Mouse (Mus musculus) neutrophil, adult 5-6 weeks (primary cell): Measurements from ENCODE around the gene Herc4. TPM values are rescaled to one million over a fixed set of nuclear protein-coding genes. Genes with fewer than 3 reads are reported as not detected.
A peak's percentile ranks its signal among the peaks of the same experiment; 100 is the strongest.

Experiments used
- ATAC-seq: fragments of 151-379, 151-347 bp; 2 replicates; pipeline ENCODE4 v1.8.0; 2017; ENCODE audit warnings: mild to moderate bottlenecking, moderate TSS enrichment; ENCODE audit not compliant: insufficient number of reproducible peaks, poor library complexity, low FRiP score, severe bottlenecking; ENCODE audit errors: extremely low read depth
- total RNA-seq: library from RNA; stranded (forward); fragments of 200-1000 nt; gene quantifications from 2 replicates; pipeline ENCODE4 v1.2.3, GENCODE M21; 2017

The Herc4 gene
- total RNA-seq, 1 experiment from 2014 or later = 417 TPM

DNA sequence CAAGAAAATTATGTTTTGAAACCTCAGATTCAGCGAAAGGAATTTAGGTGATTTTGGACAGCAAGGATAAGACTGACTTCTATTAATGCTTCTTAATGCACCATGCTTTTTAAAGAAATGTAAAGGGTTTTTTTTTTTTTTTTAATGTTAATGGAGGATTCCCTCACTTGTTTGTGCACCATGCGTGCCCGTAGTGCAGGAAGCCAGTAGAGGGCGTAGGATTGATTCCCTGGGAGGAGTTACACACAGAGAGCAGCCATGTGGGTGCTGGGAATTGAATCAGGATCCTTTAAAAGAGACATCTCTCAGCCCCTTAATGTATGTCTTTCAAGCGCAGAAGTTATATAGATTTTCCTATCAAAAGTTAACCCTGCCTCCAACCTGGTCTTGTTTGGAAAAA lies 1.1 kb downstream of the Herc4 start:
- ATAC-seq = no peak

DNA sequence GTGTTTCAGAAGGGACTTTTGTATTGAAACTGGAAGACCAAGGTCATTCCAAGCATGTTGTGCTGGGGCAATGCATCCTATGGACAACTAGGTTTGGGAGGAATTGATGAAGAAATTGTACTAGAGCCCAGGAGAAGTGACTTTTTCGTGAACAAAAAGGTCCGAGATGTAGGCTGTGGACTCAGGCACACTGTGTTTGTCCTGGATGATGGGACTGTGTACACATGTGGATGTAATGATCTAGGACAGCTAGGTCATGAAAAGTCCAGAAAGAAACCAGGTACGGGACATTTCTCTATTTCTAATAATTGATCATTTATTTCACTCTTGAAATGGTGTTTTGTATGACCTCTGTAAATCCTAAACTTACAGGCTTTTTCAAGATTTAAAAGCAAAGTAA lies 2.2 kb downstream of the Herc4 start:
- ATAC-seq = no peak

- no peak for ATAC-seq
These were observed 3.8 kb downstream of the Herc4 start for GRCm38 (mm10) chr10:63247457-63247856.

DNA sequence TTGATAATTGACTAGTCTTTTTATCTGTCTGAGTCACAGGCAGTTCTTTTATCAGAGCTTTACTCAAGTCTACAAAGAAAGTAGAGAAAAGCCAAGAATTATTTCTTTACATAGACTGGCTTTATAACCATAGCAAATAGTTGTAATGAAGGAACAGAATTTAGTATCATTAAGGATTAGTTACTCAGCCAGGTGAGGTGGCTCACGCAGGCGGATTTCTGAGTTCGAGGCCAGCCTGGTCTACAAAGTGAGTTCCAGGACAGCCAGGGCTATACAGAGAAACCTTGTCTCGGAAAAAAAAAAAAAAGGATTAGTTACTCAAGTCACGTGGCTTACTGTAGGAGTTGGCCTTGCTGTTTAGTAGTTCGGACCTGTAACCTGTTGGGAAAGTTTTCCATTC lies 4.8 kb downstream of the Herc4 start:
- ATAC-seq = no peak

GRCm38 (mm10) chr10:63258696-63259095 lies 15.1 kb downstream of the Herc4 start:
- no peak for ATAC-seq

GRCm38 (mm10) chr10:63259340-63259739 lies 15.7 kb downstream of the Herc4 start:
- ATAC-seq = no peak

DNA sequence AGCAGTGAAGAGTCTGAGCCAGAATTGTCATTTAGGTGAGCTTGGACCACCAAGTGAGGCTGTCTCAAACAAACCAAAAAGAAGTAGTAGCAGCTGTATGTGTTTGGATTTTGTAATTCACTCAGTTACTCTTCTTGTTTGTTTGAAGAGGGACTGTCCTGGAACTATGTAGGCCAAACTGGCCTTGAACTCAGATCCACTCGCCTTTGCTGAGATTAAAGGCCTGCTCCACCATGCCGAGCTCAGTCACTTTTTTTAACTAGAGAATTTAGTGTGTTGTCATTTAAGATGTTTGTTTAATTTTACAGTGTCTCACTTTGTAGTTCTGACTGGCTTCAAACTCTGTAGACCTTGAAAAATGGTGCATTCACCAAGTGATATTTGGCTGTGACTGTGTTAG lies 24.3 kb downstream of the Herc4 start:
- no peak for ATAC-seq

GRCm38 (mm10) chr10:63272401-63272800 lies 28.8 kb downstream of the Herc4 start:
- no peak for ATAC-seq

DNA sequence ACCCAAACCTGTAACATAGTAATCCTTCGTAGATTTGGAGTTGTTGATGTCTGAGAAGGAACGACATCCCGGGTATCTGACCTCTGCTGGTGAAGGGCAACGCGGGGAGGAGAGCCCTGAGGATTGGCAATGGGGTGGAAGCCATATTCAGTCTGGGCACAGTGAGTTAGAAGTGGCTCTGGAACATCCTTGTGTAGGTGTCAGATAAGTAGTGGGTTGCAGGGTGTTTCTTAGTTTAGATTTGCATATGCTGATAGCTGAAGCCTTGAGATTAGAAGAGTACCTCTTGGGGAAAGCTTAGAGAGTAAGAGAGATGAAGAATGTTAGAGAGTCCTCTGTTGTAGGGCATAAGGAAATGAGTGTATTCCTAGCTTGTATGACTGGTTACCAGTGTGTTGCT lies 29.3 kb downstream of the Herc4 start:
- no peak for ATAC-seq

DNA sequence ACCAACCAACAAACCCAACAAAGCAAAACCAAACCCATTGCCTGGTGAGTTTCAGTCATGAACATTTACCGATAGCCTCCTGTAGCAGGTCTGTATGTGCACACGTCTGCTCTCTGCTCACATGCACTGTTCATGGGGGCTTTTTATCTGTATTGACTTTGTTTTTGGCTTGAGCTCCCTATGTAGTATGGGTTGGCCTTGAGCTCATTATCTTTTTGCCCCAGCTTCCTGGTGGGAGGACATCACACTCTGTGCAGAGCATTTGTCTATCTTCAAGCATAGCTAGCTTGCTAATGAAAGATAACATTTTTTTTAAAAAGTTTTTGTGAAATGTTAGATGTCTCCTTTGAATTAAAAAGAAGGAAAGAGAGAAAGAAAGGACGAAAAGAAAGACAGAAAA lies 33.4 kb downstream of the Herc4 start:
- ATAC-seq = no peak

- ATAC-seq = no peak
These were observed 36.2 kb downstream of the Herc4 start for GRCm38 (mm10) chr10:63279851-63280250.

DNA sequence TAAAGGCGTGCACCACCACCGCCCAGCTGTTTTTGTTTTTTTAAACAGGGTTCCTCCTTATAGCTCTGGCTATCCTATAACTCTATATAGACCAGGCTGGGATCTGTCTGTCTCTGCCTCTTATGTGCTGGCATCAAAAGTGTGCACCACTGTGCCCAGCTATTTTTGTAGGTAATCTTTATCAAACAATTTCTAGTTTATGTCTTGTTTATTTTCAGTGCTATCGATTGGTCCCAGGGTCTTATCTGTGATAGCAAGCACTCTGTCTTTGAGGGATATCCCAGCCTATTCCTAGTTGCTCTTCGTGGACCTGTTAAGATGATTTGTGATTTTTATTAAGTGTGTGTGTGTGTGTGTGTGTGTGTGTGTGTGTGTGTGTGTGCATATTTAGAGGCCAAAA lies 38.8 kb downstream of the Herc4 start:
- no peak for ATAC-seq

- no peak for ATAC-seq
These were observed 39.2 kb downstream of the Herc4 start for GRCm38 (mm10) chr10:63282846-63283245.

DNA sequence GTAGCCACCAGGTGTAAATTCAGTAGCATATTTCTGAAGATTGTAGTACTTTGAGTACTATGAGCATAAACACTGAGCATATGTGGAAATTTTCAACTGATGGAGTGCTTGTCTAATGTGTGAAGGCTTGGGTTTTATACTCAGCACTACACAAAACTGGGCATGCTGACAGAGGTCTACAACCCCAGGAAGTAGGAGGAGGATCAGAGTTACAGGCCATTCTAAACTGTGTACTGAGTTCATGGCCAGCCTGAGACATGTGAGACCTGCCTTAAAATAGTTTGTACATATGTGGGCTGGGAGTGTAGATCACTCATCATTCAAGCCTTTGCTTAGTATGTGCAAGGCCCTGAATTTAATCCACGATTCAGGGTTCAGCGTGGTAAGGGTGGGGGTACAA lies 58.7 kb downstream of the Herc4 start:
- ATAC-seq = no peak

- peak; percentile 83; the same call in 1 of the 2 replicates for ATAC-seq
These were observed 65.2 kb downstream of the Herc4 start for GRCm38 (mm10) chr10:63308582-63309366.

DNA sequence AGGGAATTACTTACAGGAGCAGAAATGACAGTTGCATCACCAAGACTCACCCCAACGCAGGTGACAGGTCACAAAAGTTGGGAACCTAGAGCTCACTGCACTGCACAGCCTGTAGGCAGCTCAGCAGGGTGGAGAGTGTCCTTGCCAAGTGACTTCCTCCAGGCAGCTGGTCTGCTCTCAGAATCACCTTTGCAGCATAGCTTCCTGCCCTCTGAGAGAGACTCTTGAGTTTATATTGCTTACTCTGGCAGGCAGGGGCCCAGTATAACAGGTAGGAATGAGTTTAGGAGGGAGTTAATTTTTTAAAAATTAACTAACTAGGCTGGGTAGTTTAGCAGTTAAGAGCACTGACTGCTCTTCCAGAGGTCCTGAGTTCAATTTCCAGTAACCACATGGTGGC lies 70.1 kb downstream of the Herc4 start:
- no peak for ATAC-seq

DNA sequence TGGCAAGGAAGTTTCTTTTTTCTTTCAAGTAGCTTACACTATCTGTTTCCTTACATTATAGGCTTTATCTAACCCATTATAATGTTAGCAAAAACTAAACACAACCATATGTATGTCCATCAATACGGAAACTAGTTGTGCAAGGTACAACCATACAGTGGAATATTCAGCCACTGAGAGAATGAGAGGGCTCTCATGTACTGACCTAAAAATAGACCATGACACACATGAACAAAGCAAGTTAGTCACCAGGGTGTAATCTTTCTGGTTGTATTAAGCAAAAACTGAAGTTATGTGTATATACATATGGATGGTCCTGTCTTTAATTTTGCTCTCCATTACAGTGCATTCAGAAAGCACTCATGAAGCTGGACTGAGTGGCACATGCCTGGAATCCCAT lies 83.5 kb downstream of the Herc4 start:
- ATAC-seq = no peak

DNA sequence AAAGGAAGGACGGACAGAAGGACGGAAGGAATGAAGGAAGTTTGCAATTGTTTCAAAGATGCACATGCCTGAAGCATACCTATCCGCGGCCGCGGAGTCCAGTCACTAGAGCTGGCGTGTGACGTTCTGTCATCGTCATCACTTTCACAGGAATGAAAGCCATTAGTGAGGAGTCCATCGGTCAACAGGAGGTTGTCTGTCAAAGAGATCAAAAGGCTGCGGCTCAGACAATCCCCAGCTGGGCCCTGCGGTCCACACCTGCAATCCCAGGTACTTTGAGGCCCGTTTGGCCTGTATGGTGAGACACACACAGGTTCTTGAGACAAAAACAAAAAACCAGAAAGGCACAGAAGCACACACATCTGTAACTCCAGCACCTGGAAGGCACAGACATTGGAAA lies 93.3 kb downstream of the Herc4 start:
- ATAC-seq = no peak

DNA sequence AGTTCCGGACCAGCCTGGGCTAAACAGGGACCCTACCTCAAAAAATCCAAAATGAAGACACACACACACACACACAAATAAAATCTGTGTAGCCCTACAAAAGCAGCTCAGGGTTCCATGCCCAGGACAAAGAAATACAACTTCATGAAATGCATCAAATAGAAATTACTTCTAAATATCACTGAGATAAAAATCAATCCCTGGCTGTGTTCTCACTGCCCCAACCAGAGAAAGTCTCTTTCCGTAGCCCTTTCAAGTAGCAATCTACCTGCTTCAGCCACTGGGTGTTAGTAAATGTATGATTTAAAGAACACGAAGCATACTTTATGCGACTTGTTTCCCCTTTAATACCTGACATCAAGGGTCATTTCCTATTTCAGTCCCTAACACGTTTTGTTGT lies 93.7 kb downstream of the Herc4 start:
- no peak for ATAC-seq

DNA sequence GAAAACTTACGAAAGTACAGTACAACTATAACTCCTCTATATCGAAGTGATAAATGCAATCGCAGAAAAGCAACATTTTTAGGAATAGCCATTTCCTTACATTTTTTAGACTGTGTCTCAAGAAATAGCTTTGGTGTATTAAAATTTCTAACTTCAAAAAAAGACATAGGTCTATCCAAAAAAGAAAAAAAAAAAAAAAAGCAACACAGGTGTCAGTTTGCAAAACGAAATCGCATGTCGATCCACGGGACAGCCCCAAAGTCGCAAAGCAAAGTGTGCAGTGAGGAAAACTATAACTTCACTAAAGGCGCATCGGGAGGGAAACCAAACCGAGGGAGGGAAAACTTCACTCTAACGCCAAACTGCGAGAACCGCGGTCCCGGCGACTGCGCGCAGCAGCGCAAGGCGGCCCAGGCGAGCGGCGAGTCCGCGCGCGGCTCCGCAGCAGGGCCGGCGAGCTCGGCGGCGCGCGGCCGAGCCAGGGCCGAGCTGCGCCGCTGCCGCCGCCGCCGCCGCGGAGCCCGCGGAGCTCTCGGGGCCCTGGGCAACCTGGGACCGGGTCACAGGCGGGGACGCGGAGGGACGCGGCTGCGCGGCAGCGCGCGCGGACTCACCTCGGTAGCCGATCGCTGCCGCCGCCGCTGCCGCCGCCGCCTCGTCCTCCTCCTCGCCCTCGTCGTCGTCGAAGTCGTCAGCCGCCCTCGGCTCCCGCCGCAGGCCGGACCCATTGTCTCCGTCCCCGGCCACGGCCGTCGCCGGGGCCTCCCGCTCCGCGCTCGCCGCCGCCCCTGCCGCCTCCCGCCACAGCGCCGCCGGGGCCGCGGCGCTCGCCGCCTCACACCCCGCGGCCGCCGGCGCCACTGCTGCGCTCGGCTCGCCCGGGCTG lies 94.6 kb downstream of the Herc4 start:
- ATAC-seq = no peak
